12 mouse cellular contexts compared by ENCODE assay signal in the genomic region with DNA sequence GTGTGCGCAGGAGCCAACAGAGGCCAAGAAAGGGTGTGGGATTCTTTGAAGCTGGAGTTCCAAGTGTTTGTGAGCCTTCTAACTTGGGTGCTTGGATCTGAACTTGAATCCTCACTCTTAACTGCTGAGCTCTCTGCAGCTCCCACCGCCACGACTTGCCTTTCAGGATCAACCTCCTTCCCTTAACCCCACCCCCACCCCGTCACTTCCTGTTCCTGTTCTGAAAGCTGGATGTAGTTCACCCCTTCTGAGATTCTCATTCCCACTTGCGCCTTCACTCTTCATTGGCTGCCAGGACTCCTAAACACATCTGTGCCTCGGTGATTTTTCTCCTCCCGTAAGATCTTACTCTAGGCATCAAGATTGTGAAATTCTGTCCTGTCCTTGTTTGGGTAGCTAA. TPM values are rescaled to one million over a fixed set of nuclear protein-coding genes. Genes with fewer than 3 reads are reported as not detected.
DNase-seq lines count a peak whose midpoint lies in the region; ATAC-seq and TF ChIP-seq lines count a peak whose summit lies in the region.
"Had no signal": no experiment of that assay in that cellular context is flagged by ENCODE, and none has a peak within 500 bp of the region (broad histone marks: within the 10 kb centered on the region; RNA-seq: fewer than 3 reads in every experiment).

No protein-coding gene starts in this region.

- TF ChIP-seq EP300 in MEL (IDR thresholded peaks at IDR 0.05; ENCODE audit: low read depth in 1 of 2, low read length in 2 of 2) = no peak

- peak overlapping the region; percentile 44; the same call in 1 of the 2 replicates for H3K27ac ChIP-seq in liver, adult 2 months (replicated peaks; ENCODE audit: insufficient read depth, low read depth, low read length)
- no peak overlapping the region for H3K27ac ChIP-seq in liver, embryonic 11.5 days (ENCODE audit: low read depth, low read length)
- H3K27ac ChIP-seq in MEL (ENCODE audit: control insufficient read depth, low read depth, low read length) = no peak overlapping the region
- H3K27ac ChIP-seq in limb, embryonic 12.5 days = peak overlapping the region; percentile 78; the same call in 1 of the 2 replicates
- no peak overlapping the region for H3K27ac ChIP-seq in forebrain, embryonic 11.5 days (ENCODE audit: low read depth, low read length)
- H3K27ac ChIP-seq: forebrain, embryonic 12.5 days; neural tube, embryonic 12.5 days had no signal

- TF ChIP-seq POLR2A in liver, adult 2 months (IDR thresholded peaks at IDR 0.05; ENCODE audit: extremely low read depth, insufficient read depth, low read length) = no peak
- no peak for TF ChIP-seq POLR2A in MEL (IDR thresholded peaks at IDR 0.05; ENCODE audit: control insufficient read depth in 1 of 2, insufficient read depth in 1 of 2, low read depth in 1 of 2, low read length in 2 of 2, poor library complexity in 1 of 2)

- no peak for ATAC-seq in liver, embryonic 11.5 days (replicated peaks; ENCODE audit: low FRiP score)
- no peak for ATAC-seq in limb, embryonic 12.5 days (ENCODE audit: insufficient number of reproducible peaks, insufficient read depth, low FRiP score, low TSS enrichment, low read depth)
- no peak for ATAC-seq in forebrain, embryonic 11.5 days (replicated peaks; ENCODE audit: low FRiP score)

- no peaks in the 10 kb centered on the region for H3K9me3 ChIP-seq in liver, embryonic 11.5 days (ENCODE audit: control insufficient read depth, low read length)
- no peaks in the 10 kb centered on the region for H3K9me3 ChIP-seq in MEL (replicated peaks; ENCODE audit: insufficient read depth, low read length)
- no peaks in the 10 kb centered on the region for H3K9me3 ChIP-seq in limb, embryonic 12.5 days
- no peaks in the 10 kb centered on the region for H3K9me3 ChIP-seq in forebrain, embryonic 11.5 days (ENCODE audit: control insufficient read depth, low read length)
- H3K9me3 ChIP-seq: forebrain, embryonic 12.5 days; neural tube, embryonic 12.5 days had no signal

- no peak overlapping the region for H3K4me2 ChIP-seq in liver, embryonic 11.5 days
- H3K4me2 ChIP-seq in limb, embryonic 12.5 days = no peak overlapping the region
- no peak overlapping the region for H3K4me2 ChIP-seq in forebrain, embryonic 11.5 days (ENCODE audit: low read depth, low read length, severe bottlenecking)
- H3K4me2 ChIP-seq: forebrain, embryonic 12.5 days had no signal

- DNase-seq in heart, adult 11 months = peak; percentile 92
- DNase-seq in heart, adult 9 months (ENCODE audit: low spot score in 2 of 2) = no peak
- DNase-seq in liver, adult 2 months (ENCODE audit: extremely low read depth, low read depth, low spot score) = no peak
- no peak for DNase-seq in liver, embryonic 11.5 days (ENCODE audit: low spot score)
- peak; percentile 14 for DNase-seq in MEL (ENCODE audit: low read depth, low spot score)
- DNase-seq in forebrain, embryonic 11.5 days (ENCODE audit: low spot score) = no peak
- DNase-seq in adrenal gland, postnatal 4 days (ENCODE audit: low spot score in 2 of 2) = no peak
- DNase-seq: adrenal gland, adult 8-10 months; cerebellum, adult 18-20 months had no signal

- no peaks in the 10 kb centered on the region for H3K36me3 ChIP-seq in liver, adult 2 months (ENCODE audit: control insufficient read depth, insufficient read depth, low read length)
- no peaks in the 10 kb centered on the region for H3K36me3 ChIP-seq in liver, embryonic 11.5 days (ENCODE audit: control insufficient read depth, insufficient read depth, low read length)
- no peaks in the 10 kb centered on the region for H3K36me3 ChIP-seq in MEL (ENCODE audit: control insufficient read depth in 1 of 2, insufficient read depth in 2 of 2, low read length in 2 of 2)
- peaks cover 3% of the 10 kb centered on the region; the same call in 1 of the 2 replicates for H3K36me3 ChIP-seq in limb, embryonic 12.5 days
- no peaks in the 10 kb centered on the region for H3K36me3 ChIP-seq in forebrain, embryonic 11.5 days (ENCODE audit: control insufficient read depth, insufficient read depth, low read length)
- H3K36me3 ChIP-seq: forebrain, embryonic 12.5 days; neural tube, embryonic 12.5 days had no signal

- no peaks in the 10 kb centered on the region for H3K79me2 ChIP-seq in liver, adult 2 months (ENCODE audit: control insufficient read depth, insufficient read depth, low read length)
- H3K79me2 ChIP-seq in MEL (ENCODE audit: control insufficient read depth, insufficient read depth, low read length, poor library complexity) = no peaks in the 10 kb centered on the region

- no peak overlapping the region for H3K9ac ChIP-seq in liver, adult 2 months (ENCODE audit: low read depth, low read length)
- no peak overlapping the region for H3K9ac ChIP-seq in liver, embryonic 11.5 days (ENCODE audit: low read depth, low read length)
- no peak overlapping the region for H3K9ac ChIP-seq in MEL (ENCODE audit: control insufficient read depth, low read depth, low read length, poor library complexity, severe bottlenecking)
- no peak overlapping the region for H3K9ac ChIP-seq in limb, embryonic 12.5 days (replicated peaks)
- no peak overlapping the region for H3K9ac ChIP-seq in forebrain, embryonic 11.5 days (ENCODE audit: low read length)
- H3K9ac ChIP-seq: forebrain, embryonic 12.5 days; neural tube, embryonic 12.5 days had no signal

- TF ChIP-seq RAD21 in MEL (IDR thresholded peaks at IDR 0.05; ENCODE audit: low read depth, low read length) = no peak

- H3K27me3 ChIP-seq in liver, adult 2 months (ENCODE audit: control insufficient read depth, insufficient read depth, low read length) = peaks cover 2% of the 10 kb centered on the region; the same call in 1 of the 2 replicates
- H3K27me3 ChIP-seq in liver, embryonic 11.5 days (replicated peaks; ENCODE audit: control insufficient read depth, insufficient read depth, low read length) = no peaks in the 10 kb centered on the region; the same call in 1 of the 2 replicates
- H3K27me3 ChIP-seq in MEL (ENCODE audit: control insufficient read depth in 1 of 2, insufficient read depth in 2 of 2, low read length in 2 of 2) = 0 out of 4 replicates have a peak, but pooled peaks cover 0 to 1% of the 10 kb centered on the region in 2 experiments
- no peaks in the 10 kb centered on the region for H3K27me3 ChIP-seq in limb, embryonic 12.5 days
- H3K27me3 ChIP-seq in forebrain, embryonic 11.5 days (ENCODE audit: control insufficient read depth, insufficient read depth, low read length) = no peaks in the 10 kb centered on the region
- H3K27me3 ChIP-seq: forebrain, embryonic 12.5 days; neural tube, embryonic 12.5 days had no signal

- no peak for TF ChIP-seq CTCF in liver, adult 2 months (IDR thresholded peaks at IDR 0.05; ENCODE audit: low read depth, low read length)
- TF ChIP-seq CTCF in MEL (IDR thresholded peaks at IDR 0.05 in 2 of 3, conservative IDR thresholded peaks at IDR 0.05 in 1 of 3; ENCODE audit: control insufficient read depth in 1 of 3, insufficient read depth in 1 of 3, low read depth in 2 of 3, low read length in 3 of 3, poor library complexity in 1 of 3, severe bottlenecking in 1 of 3) = no peak

- H3K4me1 ChIP-seq in liver, adult 2 months (ENCODE audit: control insufficient read depth, insufficient read depth, low read length) = peaks cover 2% of the 10 kb centered on the region
- H3K4me1 ChIP-seq in liver, embryonic 11.5 days (replicated peaks; ENCODE audit: control insufficient read depth, insufficient read depth, low read length) = peaks cover 2% of the 10 kb centered on the region; the same call in 1 of the 2 replicates
- H3K4me1 ChIP-seq in MEL (ENCODE audit: control insufficient read depth in 1 of 2, insufficient read depth in 2 of 2, low read length in 2 of 2) = no peaks in the 10 kb centered on the region
- peaks cover 46% of the 10 kb centered on the region for H3K4me1 ChIP-seq in limb, embryonic 12.5 days (replicated peaks)
- H3K4me1 ChIP-seq in forebrain, embryonic 11.5 days (replicated peaks; ENCODE audit: control insufficient read depth, insufficient read depth, low read length) = peaks cover 3% of the 10 kb centered on the region; the same call in 1 of the 2 replicates

- WGBS in liver, adult 2 months = 72% methylated on average over 7 of the region's 7 CpGs
- 66% methylated on average over 7 of the region's 7 CpGs for WGBS in liver, embryonic 11.5 days
- 68% methylated on average over 7 of the region's 7 CpGs for WGBS in limb, embryonic 12.5 days
- WGBS in forebrain, embryonic 11.5 days = 85% methylated on average over 7 of the region's 7 CpGs

- no peak overlapping the region for H3K4me3 ChIP-seq in liver, adult 2 months (ENCODE audit: insufficient read depth, low read depth, low read length)
- no peak overlapping the region for H3K4me3 ChIP-seq in liver, embryonic 11.5 days (ENCODE audit: low read depth, low read length)
- H3K4me3 ChIP-seq in MEL (ENCODE audit: control insufficient read depth in 1 of 2, insufficient read depth in 1 of 2, low read depth in 2 of 2, low read length in 2 of 2) = no peak overlapping the region
- no peak overlapping the region for H3K4me3 ChIP-seq in limb, embryonic 12.5 days (replicated peaks)
- no peak overlapping the region for H3K4me3 ChIP-seq in forebrain, embryonic 11.5 days (ENCODE audit: low read depth, low read length)
- H3K4me3 ChIP-seq: forebrain, embryonic 12.5 days; neural tube, embryonic 12.5 days had no signal

TF ChIP-seq in MEL, 35 proteins besides CTCF, POLR2A, EP300 and RAD21:
- TF ChIP-seq MYB (IDR thresholded peaks at IDR 0.05; ENCODE audit: low read depth, low read length) = no peak
- TF ChIP-seq MEF2A (IDR thresholded peaks at IDR 0.05; ENCODE audit: extremely low read depth, insufficient replicate concordance, low read depth, low read length, poor library complexity, severe bottlenecking) = no peak
- TF ChIP-seq HCFC1 (IDR thresholded peaks at IDR 0.05; ENCODE audit: low read depth, low read length) = no peak

RNA-seq across cellular contexts. Expression of a gene that starts 43.1 kb away (rescaled TPM):
- 6.5 and 7.5 TPM in 2 replicates for total RNA-seq in liver, adult 2 months (2014; rRNA removed)
- 4.2 and 6.3 TPM in 2 replicates for polyA plus RNA-seq in liver, adult 2 months (2012; rRNA removed)
- 4.8 and 5.6 TPM in 2 replicates for polyA plus RNA-seq in liver, embryonic 11.5 days (2014; fragmentation: Nextera tagmentation; extraction: Ambion mirVana)
- total RNA-seq in MEL (2012; rRNA removed) = 1.7 and 2.6 TPM in 2 replicates
- 1 to 10 TPM in 1 of 2 experiments, not detected in 1; 7.2 TPM for polyA plus RNA-seq in MEL (2012; ENCODE audit: insufficient read depth in 1 of 2, insufficient read length in 2 of 2, low read depth in 1 of 2, low replicate concordance in 2 of 2, missing spikeins in 1 of 2)
- 25.4 and 32.0 TPM in 2 replicates for polyA plus RNA-seq in limb, embryonic 12.5 days (2016; fragmentation: Nextera tagmentation; extraction: Ambion mirVana)
- polyA plus RNA-seq in forebrain, embryonic 11.5 days (2014; fragmentation: Nextera tagmentation; extraction: Ambion mirVana) = 15.5 and 16.9 TPM in 2 replicates
- total RNA-seq in adrenal gland, postnatal 4 days (2021) = 100 to 1,000 TPM; 106 to 114 TPM

Comparison
In these comparisons a context has a peak if more than half of its experiments do, and no peak if none do; other contexts are left out.
1. DNase-seq: peak in heart, adult 11 months (single experiment) and MEL (single experiment); none in heart, adult 9 months (0 of 2), liver, adult 2 months (single experiment), liver, embryonic 11.5 days (single experiment), forebrain, embryonic 11.5 days (single experiment) and adrenal gland, postnatal 4 days (0 of 2).
2. H3K27ac ChIP-seq: peak in liver, adult 2 months (single experiment) and limb, embryonic 12.5 days (single experiment); none in liver, embryonic 11.5 days (single experiment), MEL (single experiment) and forebrain, embryonic 11.5 days (single experiment).